Mouse (Mus musculus) bone marrow, adult 2 months (tissue): ENCODE results near the gene Tor2a.

ENCODE experiments used
- CTCF ChIP-seq: fragments of 200-500 bp; IDR thresholded peaks from 2 replicates; pipeline ENCODE4 v1.5.1; 2011; ENCODE audit warnings: low read length, control low read depth; ENCODE audit not compliant: control insufficient read depth, insufficient read depth
- POLR2A ChIP-seq: fragments of 200-500 bp; IDR thresholded peaks from 2 replicates; pipeline ENCODE4 v1.6.1; 2011; ENCODE audit warnings: low read depth, mild to moderate bottlenecking, control low read depth, low read length, borderline replicate concordance; ENCODE audit not compliant: control insufficient read depth

DNA sequence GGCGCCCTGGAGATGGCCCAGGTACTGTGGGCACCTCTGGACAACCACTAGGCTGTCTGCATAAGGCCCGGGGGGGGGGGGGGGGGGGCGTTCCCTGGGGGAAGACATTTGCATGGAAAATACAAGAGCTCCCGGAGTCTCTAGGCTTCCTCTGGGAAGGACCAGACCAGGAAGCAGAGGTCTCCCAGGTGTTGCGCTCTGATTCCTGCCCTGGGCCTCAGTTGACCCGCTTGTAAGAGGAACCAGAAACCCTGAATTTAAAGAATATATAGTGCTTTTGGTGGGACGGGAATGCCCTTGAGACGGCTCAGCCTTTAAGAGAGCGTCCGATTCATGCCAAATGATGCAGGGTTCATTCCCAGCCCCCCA is 5.4 kb upstream of the Tor2a start:
- TF ChIP-seq CTCF (no peak), POLR2A (no peak)
